Mouse (Mus musculus) kidney, postnatal 25 days (tissue): Measurements from ENCODE around the gene Acad12.
"Not testable (repeated sequence)": the region's sequence is repeated elsewhere in the genome, so short reads cannot be mapped to it uniquely, and the experiment has no call there.

Experiments
- DNase-seq, 2 experiments: peaks; one replicate each; pipeline ENCODE4 v3.0.0; 2021; ENCODE audit warnings: mixed read lengths in 2 of 2

The Acad12 gene

GRCm38 (mm10) chr5:121609556-121610135 lies 9.1 kb downstream of the Acad12 start:
- not testable (repeated sequence) for DNase-seq

DNA sequence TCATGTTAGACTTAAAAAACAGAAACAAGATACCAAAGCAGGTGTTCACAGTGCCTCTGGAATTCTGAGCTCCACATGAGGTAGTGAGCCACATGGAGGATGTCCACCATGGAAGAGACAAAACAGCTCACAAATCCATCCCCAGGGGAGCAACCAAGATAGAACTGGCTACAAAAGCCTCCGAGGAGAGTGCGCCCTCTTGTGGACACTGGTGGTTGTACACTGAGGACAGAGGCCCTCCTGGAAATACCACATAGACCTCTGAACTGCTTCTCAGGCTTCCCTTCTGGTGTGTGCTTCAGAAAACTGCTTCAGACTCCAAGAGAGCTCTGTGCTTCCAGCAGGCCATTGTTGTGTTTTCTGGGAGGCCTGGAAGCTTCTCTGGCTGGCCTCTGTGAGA lies 12.6 kb downstream of the Acad12 start:
- peak; percentile 82 to 90 for DNase-seq

DNA sequence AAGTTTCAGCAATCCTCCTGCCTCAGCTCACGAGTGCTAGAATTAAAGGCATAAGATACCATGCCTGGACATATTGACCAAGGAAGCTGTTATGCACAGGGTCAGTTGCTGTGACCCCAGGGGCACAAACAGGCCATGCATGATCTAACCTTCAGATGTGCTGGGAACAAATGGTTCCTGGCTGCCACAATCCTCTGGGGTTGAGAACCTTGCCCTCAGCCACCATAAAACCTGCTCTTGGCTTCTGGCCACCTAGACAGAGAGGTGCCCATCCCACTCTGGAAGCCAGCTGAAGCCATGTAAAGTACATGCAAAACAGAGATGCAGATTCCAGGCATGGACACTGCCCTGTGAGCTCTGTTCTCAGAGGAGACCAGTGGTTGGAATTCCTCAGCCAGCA lies 14.9 kb downstream of the Acad12 start:
- peak; percentile 42 to 78 for DNase-seq

DNA sequence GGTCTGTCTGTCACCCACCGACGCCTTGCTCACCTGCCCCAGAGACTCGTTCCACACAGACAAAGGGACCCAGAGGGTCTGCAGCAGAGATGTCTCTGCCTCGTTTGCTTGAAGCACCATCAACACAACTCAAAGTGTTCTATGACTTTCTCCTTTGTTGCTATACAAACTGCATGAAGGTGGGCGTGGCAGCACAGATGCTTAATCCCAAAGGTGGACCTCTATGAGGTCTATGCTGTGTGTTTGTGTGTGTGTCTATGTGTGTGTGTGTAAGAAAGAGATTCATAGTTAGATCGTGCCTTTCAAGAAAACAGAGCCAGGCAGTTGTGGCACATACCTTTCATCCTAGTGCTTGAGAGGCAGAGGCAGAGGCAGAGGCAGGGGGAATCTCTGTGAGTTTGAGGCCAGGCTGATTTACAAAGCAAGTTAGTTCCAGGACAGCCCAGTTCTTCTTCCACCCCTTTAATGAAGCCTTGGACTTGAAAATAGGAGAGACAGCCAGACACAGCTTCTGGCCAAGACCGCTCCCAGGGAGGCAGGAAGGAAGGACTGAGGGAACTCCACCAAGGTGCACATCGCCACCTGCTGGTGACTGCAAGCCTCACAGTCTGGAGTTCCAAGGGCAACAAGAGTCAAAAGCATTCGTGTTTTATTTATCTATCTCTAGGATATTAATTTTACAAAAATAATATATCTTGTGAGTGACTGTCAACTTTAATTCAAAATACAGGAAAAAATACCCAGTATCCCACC lies 17.0 kb downstream of the Acad12 start:
- DNase-seq, result peak; percentile 94 to 97

GRCm38 (mm10) chr5:121598871-121599610 lies 19.7 kb downstream of the Acad12 start:
- DNase-seq, result no peak

DNA sequence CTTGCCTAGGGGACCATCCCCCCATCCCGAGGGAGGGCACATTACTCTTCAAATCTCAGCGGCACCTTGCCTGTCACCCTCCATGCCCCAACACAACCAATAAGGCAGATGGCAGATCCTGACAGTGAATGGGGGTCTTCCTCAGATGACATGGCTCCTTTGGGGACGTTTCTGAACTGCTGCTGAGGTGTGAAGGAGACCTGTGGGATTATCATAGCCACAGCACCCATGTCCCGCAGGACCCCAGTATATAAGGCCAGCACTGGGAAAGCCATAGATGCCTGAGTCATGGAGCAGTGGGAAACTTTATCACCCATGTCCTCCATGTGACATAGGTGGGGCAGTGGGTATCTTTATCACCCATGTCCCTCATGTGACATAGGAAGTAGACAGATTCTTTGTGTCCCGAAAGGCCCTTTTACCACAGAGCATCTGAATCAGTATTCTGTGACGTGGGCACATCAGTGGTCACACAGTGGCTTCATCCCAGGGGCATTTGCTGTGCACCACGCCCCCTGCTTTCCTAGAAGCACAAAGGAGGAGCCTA lies 20.7 kb downstream of the Acad12 start:
- no peak for DNase-seq

GRCm38 (mm10) chr5:121597332-121597731 lies 21.4 kb downstream of the Acad12 start:
- no peak for DNase-seq

- no peak for DNase-seq
Measured at GRCm38 (mm10) chr5:121596226-121596625, 22.5 kb downstream of the Acad12 start.

GRCm38 (mm10) chr5:121595758-121596157 lies 23.0 kb downstream of the Acad12 start:
- no peak for DNase-seq

DNA sequence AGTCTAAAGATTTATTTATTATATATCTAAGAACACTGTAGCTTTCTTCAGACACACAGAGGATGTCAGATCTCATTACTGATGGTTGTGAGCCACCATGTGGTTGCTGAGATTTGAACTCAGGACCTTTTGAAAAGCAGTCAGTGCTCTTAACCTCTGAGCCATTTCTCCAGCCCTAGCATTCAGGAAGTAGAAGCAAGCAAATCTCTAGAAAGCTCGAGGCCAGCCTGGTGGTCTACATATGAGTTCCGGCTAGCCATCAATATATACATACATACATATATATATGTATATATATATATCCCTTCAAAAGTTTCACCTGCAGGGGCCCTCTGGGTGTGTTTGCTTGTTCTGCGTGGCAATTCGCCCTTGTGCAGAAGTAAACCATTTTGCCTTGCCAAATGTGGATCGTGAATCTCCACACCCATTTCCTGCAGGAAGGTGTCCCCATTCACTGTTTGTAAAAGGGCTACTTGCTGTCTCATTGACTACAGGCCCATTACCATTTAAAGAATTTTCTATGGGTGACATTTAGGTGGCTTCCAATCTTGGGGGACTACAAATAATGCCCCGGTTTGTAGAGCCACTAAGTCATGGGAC lies 23.9 kb downstream of the Acad12 start:
- no peak for DNase-seq

DNA sequence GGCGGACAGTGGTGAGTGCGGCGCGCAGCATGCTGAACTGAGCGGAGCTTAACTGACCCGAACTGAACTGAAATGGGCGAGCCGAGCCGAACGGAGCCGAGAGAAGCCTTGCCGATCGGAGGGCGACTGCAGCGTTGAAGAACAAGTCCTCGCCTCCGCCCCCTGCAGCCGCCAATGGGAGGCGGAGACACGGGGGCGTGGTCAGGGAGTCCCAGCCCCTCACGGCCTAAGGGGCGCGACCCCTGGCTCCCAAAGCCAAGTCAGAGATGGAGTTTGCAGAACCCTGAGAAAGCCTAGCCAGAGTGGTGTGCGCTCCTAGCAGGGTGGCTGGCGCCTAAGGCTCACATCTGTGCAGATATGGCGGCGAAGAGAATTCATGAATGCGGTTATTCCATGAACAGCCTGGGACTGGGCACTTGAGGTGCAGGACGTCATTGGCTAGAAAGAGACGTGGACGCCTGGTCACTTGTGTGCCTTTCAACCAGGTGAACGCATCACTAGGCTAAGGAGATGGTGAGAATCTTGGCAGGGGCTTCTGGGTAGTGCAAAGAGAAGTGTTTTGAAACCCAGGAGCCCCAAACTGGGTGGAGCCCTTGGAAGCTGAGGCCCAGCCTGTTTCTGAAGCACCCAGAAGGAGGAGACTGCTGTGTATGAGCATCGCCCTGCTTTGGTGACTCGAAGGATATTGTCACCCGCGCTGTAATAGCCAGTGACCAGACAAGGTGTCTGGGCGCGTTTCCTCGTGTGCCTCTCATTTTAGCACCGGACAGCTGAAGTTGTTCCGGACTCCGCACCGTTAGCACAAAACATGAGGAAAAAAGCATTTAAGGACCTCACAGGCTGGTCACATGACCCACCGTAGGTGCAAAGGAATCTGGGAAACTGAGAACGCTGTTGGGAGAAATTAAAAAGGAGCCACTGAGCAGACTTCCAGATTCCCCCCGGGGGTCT lies 25.0 kb downstream of the Acad12 start, which contains the start of gene Aldh2:
Gene Aldh2 (minus strand): TSS at position 374 of the 951 bp plus-strand sequence.
- peak; percentile 94 to 97 for DNase-seq

DNA sequence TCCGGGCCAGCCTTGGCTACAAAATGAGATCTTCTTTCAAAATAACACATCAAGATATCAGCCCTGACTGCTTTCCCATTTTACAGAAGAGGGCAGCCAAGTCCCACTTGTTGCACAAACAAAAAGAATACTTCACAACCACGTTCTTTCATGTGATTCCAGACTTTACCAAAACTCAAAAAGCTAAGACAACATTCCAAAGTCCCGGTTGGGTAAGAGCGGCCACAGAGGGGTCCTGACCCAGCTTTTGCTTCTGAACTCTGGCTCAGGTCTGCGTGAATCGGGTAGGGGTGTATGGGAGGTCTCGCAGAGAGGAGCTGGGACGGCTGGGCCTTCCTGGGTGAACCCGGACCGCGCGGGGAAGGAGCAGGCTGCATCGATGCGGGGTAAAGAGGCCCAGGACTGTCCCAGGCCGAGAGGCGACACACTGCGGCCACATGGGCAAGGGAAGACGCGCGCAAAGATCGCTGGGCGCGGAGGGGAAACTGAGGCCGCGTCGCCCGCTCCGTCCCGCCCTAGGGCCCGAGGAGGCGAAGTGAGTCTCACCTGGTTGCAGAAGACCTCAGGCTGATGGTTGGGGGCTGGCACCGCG lies 25.8 kb downstream of the Acad12 start:
- no peak for DNase-seq

- DNase-seq, result no peak
Measured at GRCm38 (mm10) chr5:121592064-121592815, 26.5 kb downstream of the Acad12 start.

DNA sequence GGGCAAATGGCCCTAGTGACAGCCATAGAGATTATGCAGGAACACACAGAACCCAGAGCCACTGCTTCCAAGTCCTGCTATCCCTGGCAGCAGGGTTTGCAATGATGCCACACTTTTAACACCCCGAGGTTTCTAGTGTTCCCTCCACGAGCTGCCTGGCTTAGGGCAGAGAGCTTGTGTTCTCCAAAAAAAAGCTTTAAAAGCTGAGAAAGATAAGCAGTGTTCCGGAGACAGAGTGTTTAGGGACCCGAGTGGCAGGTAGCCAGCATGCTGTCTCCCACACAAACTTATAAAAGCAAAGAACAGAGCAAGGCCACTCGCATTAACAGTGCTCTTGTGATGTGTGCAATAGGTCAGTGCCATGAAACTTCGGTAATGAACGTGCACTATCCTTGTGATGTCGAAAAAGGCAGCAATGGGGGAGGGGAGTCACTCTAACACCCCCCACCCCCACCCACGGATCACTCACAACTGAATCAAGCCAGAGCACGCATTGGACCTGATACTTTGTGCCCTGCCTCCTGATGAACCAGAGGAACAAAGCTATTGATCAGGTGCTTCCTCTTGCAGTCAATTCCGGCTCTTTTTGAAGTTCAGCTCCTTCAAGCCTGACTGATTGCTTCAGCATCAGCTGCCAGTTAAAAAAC lies 27.2 kb downstream of the Acad12 start:
- no peak for DNase-seq

- DNase-seq, result no peak
Measured at GRCm38 (mm10) chr5:121589928-121590327, 28.8 kb downstream of the Acad12 start.

DNA sequence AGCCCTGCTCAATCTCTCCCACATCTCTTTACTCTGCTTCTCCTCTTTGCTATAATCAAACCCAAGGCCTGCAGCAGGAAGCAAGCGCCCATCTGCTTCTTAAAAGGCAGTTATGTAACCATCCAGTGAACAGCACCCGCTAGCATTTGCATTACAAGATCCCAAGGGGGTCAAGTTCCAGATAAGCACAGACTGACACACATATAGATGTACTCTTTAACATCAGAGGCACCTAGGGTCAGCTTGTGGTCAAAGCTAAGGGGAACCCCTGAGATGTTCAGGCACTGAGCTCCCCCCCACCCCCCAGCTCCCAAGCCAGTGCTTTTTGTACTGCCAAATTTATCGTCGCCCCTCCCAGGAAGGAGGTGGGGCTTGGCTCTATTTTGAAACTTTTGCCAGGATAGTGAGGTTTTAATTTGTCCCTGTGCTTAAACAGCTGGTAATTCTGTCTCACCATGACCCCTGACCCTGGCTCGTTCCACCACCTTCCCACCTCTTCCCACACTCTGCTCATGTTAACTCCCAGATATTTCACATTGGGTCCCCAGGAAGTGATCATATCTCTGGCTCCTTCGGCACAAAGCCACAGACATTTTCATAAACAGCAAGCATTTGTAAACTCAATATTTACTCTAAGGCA lies 32.2 kb downstream of the Acad12 start:
- peak; percentile 43 to 69 for DNase-seq

GRCm38 (mm10) chr5:121585699-121586098 lies 33.0 kb downstream of the Acad12 start:
- DNase-seq, result no peak

- no peak for DNase-seq
Measured at GRCm38 (mm10) chr5:121585005-121585404, 33.7 kb downstream of the Acad12 start.

- DNase-seq, result peak; percentile 98 to 99
Measured at GRCm38 (mm10) chr5:121583765-121584501, 34.8 kb downstream of the Acad12 start.
